Mouse (Mus musculus) frontal cortex, postnatal 14 days (tissue): ENCODE data around the gene Ptgs1.

Experiments
- DNase-seq, 2 experiments: peaks; one replicate each; pipeline ENCODE4 v3.0.0; 2022; ENCODE audit warnings: low spot score in 2 of 2

Ptgs1 gene

DNA sequence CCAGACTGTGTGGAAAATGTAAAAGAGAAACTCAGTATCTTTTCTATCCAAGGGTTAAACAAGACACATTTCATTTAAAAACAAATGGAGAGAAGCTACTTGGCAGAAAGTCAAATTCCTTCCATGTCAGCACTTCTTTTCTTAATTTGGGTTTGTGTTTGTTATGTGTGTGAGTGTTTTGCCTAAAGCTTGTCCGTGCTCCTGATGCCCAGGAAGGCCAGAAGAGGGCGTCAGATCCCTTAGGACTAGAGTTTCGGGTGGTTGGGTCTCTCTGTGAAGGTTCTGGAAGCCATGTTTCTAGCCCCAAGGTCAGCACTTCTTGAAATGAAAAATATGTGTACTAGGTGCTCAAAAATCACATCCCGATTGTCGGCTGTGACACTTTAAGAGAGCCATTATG is 15.8 kb upstream of the Ptgs1 start:
- no peak for DNase-seq

GRCm38 (mm10) chr2:36215203-36215739 is 15.0 kb upstream of the Ptgs1 start:
- DNase-seq: no peak

DNA sequence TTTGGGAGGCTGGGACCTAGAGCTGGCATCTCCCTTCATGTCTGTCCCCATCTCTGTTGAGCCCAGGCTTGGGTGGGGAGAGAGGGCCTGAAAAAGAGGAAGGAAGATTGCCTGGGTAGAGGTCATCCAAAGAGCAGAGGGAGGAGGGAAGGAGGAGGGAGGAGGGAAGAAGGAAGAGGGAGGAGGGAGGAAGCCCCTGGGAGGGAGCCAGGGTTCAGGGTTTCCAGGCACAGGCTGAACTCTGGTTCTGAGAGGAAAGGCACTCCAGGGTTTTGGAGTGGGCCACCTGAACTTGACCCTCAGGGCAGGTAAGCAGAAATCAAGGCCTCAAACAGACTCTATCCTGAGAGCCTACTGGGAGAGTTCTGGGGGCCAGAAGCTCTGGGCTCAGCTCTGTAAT is 13.7 kb upstream of the Ptgs1 start:
- no peak for DNase-seq

- DNase-seq: no peak
Measured at GRCm38 (mm10) chr2:36216953-36217573, 13.2 kb upstream of the Ptgs1 start.

DNA sequence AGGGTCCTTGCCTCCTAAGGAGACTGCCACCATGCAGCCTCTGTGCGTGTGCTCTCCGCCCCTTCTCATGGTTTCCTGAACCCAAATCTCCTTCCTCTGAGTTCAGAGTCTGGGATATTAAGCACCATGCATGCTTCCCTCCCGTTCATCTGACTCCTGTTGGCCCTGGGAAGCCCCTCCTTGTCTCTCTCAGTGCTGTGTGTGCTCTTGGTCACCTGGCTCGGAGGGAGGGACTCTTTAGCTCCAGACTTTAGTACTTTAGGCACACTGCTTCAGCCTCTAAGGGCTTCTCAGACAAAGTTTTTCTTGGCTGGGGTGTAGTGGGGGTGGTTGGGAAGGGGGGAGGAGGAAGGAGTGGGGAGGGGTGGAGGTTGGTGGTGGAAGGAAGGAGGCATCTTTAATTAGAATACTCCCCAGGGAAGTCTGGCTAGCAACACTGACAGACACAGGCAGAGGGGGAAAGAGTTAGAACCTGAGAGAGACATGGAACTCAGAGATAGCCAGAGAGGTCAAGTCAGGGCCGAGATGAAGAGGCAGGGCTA is 12.5 kb upstream of the Ptgs1 start:
- no peak for DNase-seq

GRCm38 (mm10) chr2:36220106-36220505 is 10.1 kb upstream of the Ptgs1 start:
- no peak for DNase-seq

- no peak for DNase-seq
Measured at GRCm38 (mm10) chr2:36220891-36221290, 9.3 kb upstream of the Ptgs1 start.

DNA sequence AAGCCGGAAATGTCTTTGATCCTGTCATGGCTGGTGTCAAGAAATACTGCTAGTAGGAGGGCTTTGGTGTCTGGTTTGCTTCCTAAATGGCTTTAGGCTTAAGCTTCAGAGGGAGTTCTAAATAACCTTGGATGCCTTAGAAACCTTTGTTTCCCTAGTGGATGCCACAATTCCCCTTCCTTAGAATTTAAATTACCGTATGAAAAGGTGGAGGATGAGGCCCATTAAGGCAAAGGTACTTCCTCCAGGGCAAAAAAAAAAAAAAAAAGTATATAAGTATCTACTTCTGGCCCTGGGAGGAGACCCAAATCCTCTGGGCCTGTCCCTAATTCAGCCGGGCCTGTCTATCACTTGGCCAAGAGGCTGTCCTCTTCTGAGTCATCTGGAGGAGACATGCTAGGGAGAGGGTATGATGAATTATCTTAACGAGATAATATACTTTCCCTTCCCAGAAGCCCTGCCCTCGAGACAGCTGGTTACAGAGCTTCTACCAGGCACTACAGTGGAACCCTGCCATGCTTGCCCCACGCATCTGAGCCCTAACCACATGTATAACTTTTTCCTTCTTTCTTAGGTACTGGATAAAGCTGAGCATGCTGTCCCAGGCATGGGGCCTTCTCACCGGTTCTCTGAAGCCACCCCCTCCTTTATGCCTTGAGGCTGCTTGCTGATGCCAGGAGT is 7.9 kb upstream of the Ptgs1 start:
- DNase-seq: no peak

- no peak for DNase-seq
Measured at GRCm38 (mm10) chr2:36223436-36223835, 6.8 kb upstream of the Ptgs1 start.

GRCm38 (mm10) chr2:36224153-36224552 is 6.1 kb upstream of the Ptgs1 start:
- no peak for DNase-seq

GRCm38 (mm10) chr2:36224599-36224998 is 5.6 kb upstream of the Ptgs1 start:
- no peak for DNase-seq

GRCm38 (mm10) chr2:36230967-36231366 is 741 bp downstream of the Ptgs1 start:
- no peak for DNase-seq

GRCm38 (mm10) chr2:36234526-36235368 is 4.5 kb downstream of the Ptgs1 start:
- no peak for DNase-seq

DNA sequence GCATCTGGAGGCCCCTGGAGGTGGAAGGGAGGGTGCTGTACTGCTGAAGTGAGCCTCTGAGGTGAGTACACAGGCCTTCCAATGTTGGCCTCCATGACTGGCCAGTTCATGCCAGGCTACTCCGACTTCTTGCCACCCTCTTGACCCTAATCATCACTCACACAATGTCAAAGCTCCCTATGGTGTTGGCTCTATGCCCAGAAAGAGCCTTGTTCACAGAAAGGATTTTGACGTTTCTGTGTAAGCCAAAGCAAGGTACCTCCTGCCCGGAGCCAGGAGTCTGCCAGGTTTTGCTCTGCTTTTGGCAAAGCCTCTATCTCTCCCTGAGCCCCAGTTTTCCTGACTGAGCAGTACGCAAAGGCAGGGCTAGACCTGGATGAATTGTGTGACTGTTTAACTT is 5.7 kb downstream of the Ptgs1 start:
- DNase-seq: no peak

DNA sequence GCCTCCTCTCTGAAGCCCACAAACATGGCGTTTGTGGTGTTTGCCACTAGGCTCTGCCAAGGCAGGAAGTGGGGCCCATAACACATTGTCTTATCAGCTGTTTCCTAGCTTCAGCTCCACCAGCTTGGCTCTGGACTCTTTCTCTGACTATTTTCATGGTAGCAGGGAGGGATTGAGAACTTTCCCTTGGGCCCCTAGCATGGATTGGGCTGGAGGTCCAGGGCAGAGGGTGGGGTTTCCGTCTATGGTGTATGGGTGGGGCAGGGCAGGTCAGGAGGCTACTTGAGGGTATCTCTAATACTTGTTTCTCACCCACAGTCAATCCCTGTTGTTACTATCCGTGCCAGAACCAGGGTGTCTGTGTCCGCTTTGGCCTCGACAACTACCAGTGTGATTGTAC is 6.7 kb downstream of the Ptgs1 start:
- DNase-seq: no peak

GRCm38 (mm10) chr2:36237557-36237956 is 7.3 kb downstream of the Ptgs1 start:
- no peak for DNase-seq

DNA sequence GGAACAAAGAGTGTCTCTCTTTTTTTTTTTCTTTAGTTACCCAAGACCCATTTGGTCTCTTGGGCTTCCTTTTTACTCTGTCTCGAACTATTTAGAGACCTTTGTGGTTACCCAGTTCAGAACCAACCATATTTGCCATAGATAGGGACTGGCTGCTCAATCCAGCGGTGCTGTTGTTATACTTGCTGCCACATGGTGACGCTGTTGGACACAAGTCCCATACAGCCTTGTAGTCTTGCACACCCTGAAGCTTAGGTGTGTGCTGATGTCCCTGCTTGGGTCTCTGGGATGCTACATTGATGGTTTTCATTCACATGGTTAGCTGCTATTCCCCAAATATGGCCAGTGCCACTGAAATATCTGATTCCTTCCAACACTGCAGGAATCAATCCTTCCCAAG is 8.2 kb downstream of the Ptgs1 start:
- DNase-seq: no peak

- no peak for DNase-seq
Measured at GRCm38 (mm10) chr2:36238951-36239350, 8.7 kb downstream of the Ptgs1 start.

- DNase-seq: no peak
Measured at GRCm38 (mm10) chr2:36242514-36242913, 12.3 kb downstream of the Ptgs1 start.

DNA sequence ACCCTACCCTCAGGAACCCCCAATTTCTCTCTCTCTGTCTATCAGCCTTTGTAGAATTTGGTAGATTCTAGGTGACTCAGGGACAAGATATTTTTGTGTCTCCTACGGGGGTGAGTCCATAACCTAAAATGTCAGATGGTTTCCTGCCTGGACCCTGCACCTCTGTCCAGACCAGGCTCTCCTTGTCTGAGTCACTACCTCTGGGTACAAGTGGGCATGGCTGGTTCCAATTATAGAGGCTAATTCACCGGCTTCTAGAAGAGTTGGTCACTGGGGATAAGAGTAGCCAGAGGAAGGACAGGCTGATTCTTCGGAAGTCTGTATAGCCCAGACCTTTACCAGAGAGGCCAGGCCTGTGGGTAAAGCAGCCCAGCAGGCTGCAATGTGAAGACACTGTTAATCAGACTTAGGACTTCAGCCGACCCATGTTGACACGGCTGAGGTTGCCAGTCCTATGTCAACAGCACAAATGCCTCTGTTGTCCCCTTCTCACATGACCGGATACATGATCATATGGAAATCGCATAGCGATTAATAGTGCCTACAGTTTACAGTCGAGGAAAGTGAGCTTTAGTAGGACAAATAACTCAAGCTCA is 13.2 kb downstream of the Ptgs1 start:
- DNase-seq: no peak

DNA sequence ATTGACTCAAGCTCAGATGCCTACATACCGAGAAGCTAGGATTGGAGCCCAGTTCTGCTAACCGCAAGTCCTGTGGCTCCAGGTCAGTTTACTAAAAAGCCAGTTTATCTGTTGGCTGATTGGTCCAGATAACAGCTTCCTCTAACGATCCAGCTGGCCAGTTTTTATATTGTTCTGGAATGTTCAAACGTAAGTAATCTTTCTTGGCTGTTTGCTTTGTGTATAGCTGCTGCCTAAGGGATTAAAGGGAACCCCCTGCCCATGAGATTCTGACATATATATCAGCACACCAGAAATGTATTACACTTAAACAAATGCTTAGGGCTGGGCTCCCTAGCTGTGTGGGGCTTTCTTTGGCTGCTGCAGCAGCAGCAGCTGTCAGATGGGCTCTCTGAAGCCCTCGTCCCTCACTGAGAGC is 13.7 kb downstream of the Ptgs1 start:
- no peak for DNase-seq

- DNase-seq: no peak
Measured at GRCm38 (mm10) chr2:36244705-36245104, 14.5 kb downstream of the Ptgs1 start.
